Mouse (Mus musculus) hindbrain, embryonic 15.5 days (tissue): ENCODE data around the gene Ccdc117. TPM values are rescaled to one million over a fixed set of nuclear protein-coding genes. Genes with fewer than 3 reads are reported as not detected.
"Not testable (repeated sequence)": the region's sequence is repeated elsewhere in the genome, so short reads cannot be mapped to it uniquely, and the experiment has no call there.

Source experiments
- ATAC-seq: fragments of 200-750 bp; cut with Nextera tagmentation; 2 replicates; pipeline ENCODE4 v1.8.0; 2017; ENCODE audit warnings: low read depth, moderate number of reproducible peaks, moderate TSS enrichment; ENCODE audit not compliant: low FRiP score
- H3K27ac ChIP-seq: fragments of 300-500 bp; sonication (generic); replicated peaks from 2 replicates; pipeline ENCODE4 v1.5.1; 2015; ENCODE audit warnings: mild to moderate bottlenecking, inconsistent platforms
- H3K27me3 ChIP-seq: fragments of 300-500 bp; sonication (generic); 2 replicates; pipeline ENCODE4 v1.6.1; 2015; ENCODE audit warnings: control low read depth, inconsistent platforms
- H3K36me3 ChIP-seq: fragments of 300-500 bp; sonication (generic); 2 replicates; pipeline ENCODE4 v1.6.1; 2015; ENCODE audit warnings: control low read depth, inconsistent platforms
- H3K4me1 ChIP-seq: fragments of 300-500 bp; sonication (generic); replicated peaks from 2 replicates; pipeline ENCODE4 v1.6.1; 2015; ENCODE audit warnings: control low read depth, inconsistent platforms
- H3K4me2 ChIP-seq: fragments of 300-500 bp; sonication (generic); 2 replicates; pipeline ENCODE4 v1.6.1; 2015; ENCODE audit warnings: moderate library complexity, mild to moderate bottlenecking, inconsistent platforms
- H3K4me3 ChIP-seq: fragments of 300-500 bp; sonication (generic); 2 replicates; pipeline ENCODE4 v1.5.1; 2015; ENCODE audit warnings: mild to moderate bottlenecking, inconsistent platforms
- H3K9ac ChIP-seq: fragments of 300-500 bp; sonication (generic); 2 replicates; pipeline ENCODE4 v1.6.1; 2015; ENCODE audit warnings: inconsistent platforms
- H3K9me3 ChIP-seq: fragments of 300-500 bp; sonication (generic); 2 replicates; pipeline ENCODE4 v1.6.1; 2016; ENCODE audit warnings: control low read depth, inconsistent platforms
- WGBS: fragments of 180-500 bp; shearing (Covaris S2); methylation state at CpG from one replicate; pipeline ENCODE4 v1.1.7; 2015; 5-methylcytosine and 5-hydroxymethylcytosine counted together
- polyA plus RNA-seq: library from polyadenylated mRNA; unstranded; fragments of >200 nt; fragmentation: Nextera tagmentation; extraction: Ambion mirVana; gene quantifications from 2 replicates; pipeline ENCODE4 v1.2.1, GENCODE M21; 2015

Gene Ccdc117
- polyA plus RNA-seq, 1 experiment from 2014 or later = 10.7 TPM

- Histone ChIP-seq H3K36me3 (no peaks in the 10 kb centered on the region), H3K4me2 (no peak overlapping the region), H3K4me1 (no peaks in the 10 kb centered on the region), H3K27me3 (no peaks in the 10 kb centered on the region), H3K9me3 (no peaks in the 10 kb centered on the region), H3K9ac (no peak overlapping the region), H3K27ac (no peak overlapping the region), H3K4me3 (no peak overlapping the region)
- no peak for ATAC-seq
- 79% methylated on average over 1 of the region's 1 CpGs for WGBS
Measured at GRCm38 (mm10) chr11:5551931-5552330, 9.9 kb upstream of the Ccdc117 start.

GRCm38 (mm10) chr11:5551430-5551829, 9.4 kb upstream of the Ccdc117 start:
- no peak overlapping the region for H3K27ac ChIP-seq
- no peak overlapping the region for H3K9ac ChIP-seq
- H3K4me2 ChIP-seq = no peak overlapping the region
- ATAC-seq = no peak
- no peaks in the 10 kb centered on the region for H3K4me1 ChIP-seq
- 85% methylated on average over 5 of the region's 5 CpGs for WGBS
- H3K9me3 ChIP-seq = no peaks in the 10 kb centered on the region
- no peak overlapping the region for H3K4me3 ChIP-seq
- H3K27me3 ChIP-seq = no peaks in the 10 kb centered on the region
- H3K36me3 ChIP-seq = no peaks in the 10 kb centered on the region

- no peaks in the 10 kb centered on the region for H3K36me3 ChIP-seq
- WGBS = 92% methylated on average over 3 of the region's 3 CpGs
- ATAC-seq = no peak
- H3K4me3 ChIP-seq = no peak overlapping the region
- no peak overlapping the region for H3K9ac ChIP-seq
- H3K27ac ChIP-seq = no peak overlapping the region
- H3K4me1 ChIP-seq = no peaks in the 10 kb centered on the region
- no peak overlapping the region for H3K4me2 ChIP-seq
- H3K9me3 ChIP-seq = no peaks in the 10 kb centered on the region
- H3K27me3 ChIP-seq = no peaks in the 10 kb centered on the region
Measured at GRCm38 (mm10) chr11:5546693-5547092, 4.7 kb upstream of the Ccdc117 start.

DNA sequence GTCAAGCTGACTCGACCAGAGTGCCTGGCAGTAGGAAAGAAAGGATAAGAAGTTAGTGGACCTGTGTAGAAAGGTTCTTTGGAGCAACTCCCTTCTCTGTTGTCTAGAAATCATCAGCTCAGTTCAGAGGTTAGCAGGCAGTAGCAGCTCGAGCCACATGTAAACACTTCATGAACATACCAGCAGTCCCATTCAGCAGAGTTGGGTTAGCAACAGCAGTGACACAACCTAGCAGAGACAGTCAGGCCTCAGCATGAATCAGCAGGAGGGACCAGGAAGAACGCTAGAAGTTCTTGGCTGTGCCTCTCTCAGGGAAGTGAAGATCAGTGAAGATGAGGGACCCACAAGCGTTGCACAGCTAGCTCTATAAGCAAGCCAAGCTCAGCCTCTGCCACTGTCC, 3.5 kb upstream of the Ccdc117 start:
- no peaks in the 10 kb centered on the region for H3K9me3 ChIP-seq
- no peak overlapping the region for H3K4me3 ChIP-seq
- H3K4me2 ChIP-seq = no peak overlapping the region
- H3K9ac ChIP-seq = no peak overlapping the region
- 87% methylated on average over 4 of the region's 4 CpGs for WGBS
- H3K4me1 ChIP-seq = peaks cover 8% of the 10 kb centered on the region
- no peak for ATAC-seq
- no peak overlapping the region for H3K27ac ChIP-seq
- H3K36me3 ChIP-seq = no peaks in the 10 kb centered on the region
- no peaks in the 10 kb centered on the region for H3K27me3 ChIP-seq

DNA sequence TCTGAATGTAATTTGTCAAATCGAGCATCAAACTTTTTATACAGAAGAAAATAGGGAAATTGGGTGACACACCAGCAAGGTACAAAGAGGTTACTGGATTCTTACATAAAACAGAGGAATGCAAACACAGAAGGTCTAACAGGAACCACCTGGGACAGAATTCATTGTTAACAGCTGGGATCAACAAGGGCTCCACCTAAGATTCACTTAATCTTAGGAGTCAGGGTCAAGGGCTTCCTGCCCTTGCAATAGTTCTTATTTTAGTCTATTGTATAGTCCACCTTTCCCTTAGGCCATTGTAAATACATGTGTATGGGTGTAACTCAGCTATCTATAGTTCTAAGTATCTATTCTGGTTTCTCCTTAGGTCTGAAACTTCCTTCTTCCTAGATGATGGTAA, 2.7 kb upstream of the Ccdc117 start:
- not testable (repeated sequence) for H3K4me2 ChIP-seq, H3K36me3 ChIP-seq, H3K27ac ChIP-seq, H3K27me3 ChIP-seq, H3K9me3 ChIP-seq, H3K4me3 ChIP-seq, ATAC-seq, H3K9ac ChIP-seq
- WGBS = 92% methylated on average over 1 of the region's 1 CpGs
- peaks cover 13% of the 10 kb centered on the region for H3K4me1 ChIP-seq

- 0 out of 2 replicates have a peak, but pooled peaks cover 2% of the 10 kb centered on the region for H3K36me3 ChIP-seq
- H3K4me1 ChIP-seq = peaks cover 20% of the 10 kb centered on the region
- ATAC-seq = no peak
- H3K4me2 ChIP-seq = no peak overlapping the region
- 95% methylated on average over 1 of the region's 1 CpGs for WGBS
- H3K9me3 ChIP-seq = no peaks in the 10 kb centered on the region
- H3K9ac ChIP-seq = no peak overlapping the region
- H3K27ac ChIP-seq = no peak overlapping the region
- H3K27me3 ChIP-seq = no peaks in the 10 kb centered on the region
- H3K4me3 ChIP-seq = no peak overlapping the region
Measured at GRCm38 (mm10) chr11:5543281-5543680, 1.3 kb upstream of the Ccdc117 start.

- no peak for ATAC-seq
- H3K27me3 ChIP-seq = no peaks in the 10 kb centered on the region
Measured at GRCm38 (mm10) chr11:5542482-5543185, 647 bp upstream of the Ccdc117 start.

DNA sequence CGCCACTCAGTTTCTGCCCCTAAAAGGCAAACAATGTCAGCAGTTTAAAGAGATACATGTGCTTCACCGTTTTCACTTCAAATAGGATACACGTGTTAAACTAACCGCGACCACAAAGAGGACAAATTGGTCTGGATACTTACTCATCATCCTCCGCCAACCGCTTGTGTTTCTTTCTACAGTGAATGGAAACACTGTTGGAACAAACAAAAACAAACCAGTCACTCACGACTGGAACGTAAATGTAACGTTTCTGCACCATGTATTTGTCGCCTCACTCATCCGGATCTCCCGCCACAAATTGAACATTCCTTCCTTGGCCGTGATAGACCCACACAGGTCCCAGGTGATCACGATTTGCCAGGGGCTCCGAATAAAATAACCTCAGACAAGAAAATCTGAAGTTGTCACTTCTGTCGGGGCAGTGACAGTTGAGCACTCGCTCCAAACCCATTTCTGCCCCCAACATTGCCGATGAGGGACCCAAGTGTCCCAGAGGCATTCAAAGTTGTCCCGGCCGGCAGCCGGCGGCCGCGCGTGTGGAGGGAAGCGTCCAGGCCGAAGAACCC, 673 bp downstream of the Ccdc117 start:
- H3K4me2 ChIP-seq = peak overlapping the region; percentile 75
- 0 out of 2 replicates have a peak, but pooled peaks cover 2% of the 10 kb centered on the region for H3K36me3 ChIP-seq
- peak overlapping the region; percentile 88 for H3K9ac ChIP-seq
- H3K27ac ChIP-seq = peak overlapping the region; percentile 84
- no peaks in the 10 kb centered on the region for H3K27me3 ChIP-seq
- ATAC-seq = no peak
- H3K9me3 ChIP-seq = no peaks in the 10 kb centered on the region
- H3K4me1 ChIP-seq = peaks cover 20% of the 10 kb centered on the region
- peak overlapping the region; percentile 95 for H3K4me3 ChIP-seq
- under 1% methylated on average over 28 of the region's 28 CpGs for WGBS

More at GRCm38 (mm10) chr11:5542482-5543185, 647 bp upstream of the Ccdc117 start:
- Histone ChIP-seq H3K9me3 (no peaks in the 10 kb centered on the region), H3K36me3 (0 out of 2 replicates have a peak, but pooled peaks cover 2% of the 10 kb centered on the region), H3K9ac (peak overlapping the region; percentile 88; the same call in 1 of the 2 replicates), H3K4me3 (peak overlapping the region; percentile 95), H3K4me2 (peak overlapping the region; percentile 75), H3K4me1 (peaks cover 20% of the 10 kb centered on the region), H3K27ac (no peak overlapping the region)
- 58% methylated on average over 5 of the region's 5 CpGs for WGBS

GRCm38 (mm10) chr11:5540331-5540730, 1.7 kb downstream of the Ccdc117 start:
- no peak for ATAC-seq
- H3K9ac ChIP-seq = no peak overlapping the region

GRCm38 (mm10) chr11:5537454-5537853, 4.5 kb downstream of the Ccdc117 start:
- not testable (repeated sequence) for H3K9me3 ChIP-seq, H3K27me3 ChIP-seq, H3K27ac ChIP-seq, H3K4me3 ChIP-seq, ATAC-seq, H3K9ac ChIP-seq, H3K4me2 ChIP-seq
- H3K36me3 ChIP-seq = peaks cover 28% of the 10 kb centered on the region
- peaks cover 20% of the 10 kb centered on the region for H3K4me1 ChIP-seq
- WGBS = 97% methylated on average over 3 of the region's 4 CpGs

More at GRCm38 (mm10) chr11:5540331-5540730, 1.7 kb downstream of the Ccdc117 start:
- Histone ChIP-seq H3K27ac (no peak overlapping the region), H3K36me3 (0 out of 2 replicates have a peak, but pooled peaks cover 2% of the 10 kb centered on the region), H3K9me3 (no peaks in the 10 kb centered on the region), H3K4me3 (peak overlapping the region; percentile 95), H3K4me2 (peak overlapping the region; percentile 75), H3K27me3 (no peaks in the 10 kb centered on the region), H3K4me1 (peaks cover 20% of the 10 kb centered on the region)
- WGBS = 55% methylated on average over 4 of the region's 4 CpGs

DNA sequence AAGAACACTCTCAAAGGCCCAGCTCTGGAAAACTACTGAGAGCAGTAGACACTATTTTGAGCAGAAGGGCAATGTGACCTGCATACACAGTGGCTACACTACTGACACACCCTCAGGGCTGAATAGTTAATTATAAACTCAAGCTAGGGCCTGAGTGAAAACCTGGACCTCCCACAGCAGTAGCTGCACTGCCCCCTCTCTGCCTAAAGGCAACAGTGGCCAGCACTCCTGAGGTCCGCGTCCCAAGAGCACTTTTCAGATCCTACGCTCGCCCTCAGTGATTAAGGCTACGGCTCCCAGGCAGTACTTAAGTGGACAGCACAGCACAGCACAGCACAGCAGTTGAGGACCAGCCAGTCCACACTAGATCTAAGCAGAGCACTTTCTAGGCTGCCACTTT, 8.9 kb downstream of the Ccdc117 start:
- H3K27ac ChIP-seq = no peak overlapping the region

DNA sequence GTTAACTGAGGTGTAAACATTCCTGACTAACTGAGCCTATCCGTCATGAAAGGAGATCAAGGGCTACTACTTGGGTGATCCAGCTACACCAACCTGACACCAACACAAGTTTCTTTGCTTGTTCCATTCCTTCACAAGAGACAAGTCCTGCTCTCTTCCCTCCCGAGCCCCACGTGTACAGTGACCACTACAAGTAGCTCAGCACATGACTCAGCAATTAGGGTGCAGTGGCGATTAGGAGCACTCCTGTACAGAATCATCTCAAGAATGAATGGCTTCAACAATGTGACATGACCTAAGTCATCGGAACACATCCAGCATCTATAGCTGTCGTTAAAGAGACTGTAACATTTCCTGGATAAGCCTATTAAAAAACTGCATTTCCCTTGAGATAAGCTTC, 11.3 kb downstream of the Ccdc117 start:
- Histone ChIP-seq H3K9ac (no peak overlapping the region), H3K36me3 (peaks cover 85% of the 10 kb centered on the region), H3K27ac (no peak overlapping the region)

More for the DNA sequence above, 8.9 kb downstream of the Ccdc117 start:
- 84% methylated on average over 5 of the region's 5 CpGs for WGBS
- Histone ChIP-seq H3K4me3 (no peak overlapping the region), H3K9me3 (no peaks in the 10 kb centered on the region), H3K4me2 (no peak overlapping the region), H3K27me3 (no peaks in the 10 kb centered on the region), H3K9ac (no peak overlapping the region), H3K4me1 (no peaks in the 10 kb centered on the region), H3K36me3 (peaks cover 67% of the 10 kb centered on the region)
- ATAC-seq = no peak

More for the DNA sequence above, 11.3 kb downstream of the Ccdc117 start:
- H3K4me3 ChIP-seq = no peak overlapping the region
- H3K27me3 ChIP-seq = no peaks in the 10 kb centered on the region
- no peaks in the 10 kb centered on the region for H3K9me3 ChIP-seq
- WGBS = 75% methylated on average over 6 of the region's 6 CpGs
- H3K4me1 ChIP-seq = no peaks in the 10 kb centered on the region
- ATAC-seq = no peak
- H3K4me2 ChIP-seq = no peak overlapping the region
